In the genomic region with DNA sequence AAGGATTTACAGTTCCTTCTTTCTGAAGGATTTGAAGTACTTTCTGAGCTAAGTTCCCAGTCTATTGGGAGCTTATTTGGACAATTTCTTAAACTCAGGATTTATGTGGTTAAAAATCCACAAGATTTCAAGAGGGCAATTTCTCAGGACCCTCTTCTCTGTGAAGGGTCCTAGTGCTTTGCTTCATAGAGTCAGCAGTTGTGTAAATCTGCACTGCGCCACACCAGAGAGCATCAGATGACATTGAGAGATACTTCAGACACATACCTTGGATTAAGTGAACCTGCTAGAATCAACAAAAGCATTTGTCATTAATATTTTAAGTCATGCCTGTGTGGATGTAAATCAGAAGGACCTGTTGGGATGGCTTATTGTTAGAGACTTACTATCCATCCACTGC, we compare ENCODE assay signal across 15 mouse cellular contexts.
"Had no signal": no experiment of that assay in that cellular context is flagged by ENCODE, and none has a peak within 500 bp of the region (broad histone marks: within the 10 kb centered on the region; RNA-seq: fewer than 3 reads in every experiment).

No protein-coding gene starts in this region.

- H3K4me2 ChIP-seq: neural tube, embryonic 15.5 days; stomach, embryonic 15.5 days had no signal

- H3K27me3 ChIP-seq: neural tube, embryonic 15.5 days; stomach, embryonic 15.5 days had no signal

- H3K9ac ChIP-seq: neural tube, embryonic 15.5 days; stomach, embryonic 15.5 days had no signal

- H3K4me1 ChIP-seq: neural tube, embryonic 15.5 days; stomach, embryonic 15.5 days had no signal

- DNase-seq: retina, postnatal 1 day; right cerebral cortex, adult 18-20 months; right cerebral cortex, postnatal 14 days; right cerebral cortex, postnatal 25 days; right cerebral cortex, postnatal 4 days; spleen, adult 18-20 months; thymus, adult 18-20 months; thymus, adult 2 months; thymus, postnatal 14 days; thymus, postnatal 25 days; thymus, postnatal 36 days; thymus, postnatal 4 days had no signal

- H3K27ac ChIP-seq: neural tube, embryonic 15.5 days; stomach, embryonic 15.5 days; stomach, postnatal 0 days had no signal

- H3K9me3 ChIP-seq: neural tube, embryonic 15.5 days; stomach, embryonic 15.5 days had no signal

- H3K4me3 ChIP-seq: neural tube, embryonic 15.5 days; stomach, embryonic 15.5 days had no signal

- H3K36me3 ChIP-seq: neural tube, embryonic 15.5 days; stomach, embryonic 15.5 days had no signal
